Mouse (Mus musculus) stomach, embryonic 15.5 days (tissue): ENCODE results near the gene Gsdme. TPM values are rescaled to one million over a fixed set of nuclear protein-coding genes. Genes with fewer than 3 reads are reported as not detected.

Source experiments
- ATAC-seq: fragments of 200-750 bp; cut with Nextera tagmentation; 2 replicates; pipeline ENCODE4 v1.8.0; 2017; ENCODE audit warnings: low read depth, moderate number of reproducible peaks, moderate TSS enrichment; ENCODE audit not compliant: insufficient read depth, low FRiP score
- H3K27ac ChIP-seq: fragments of 300-500 bp; sonication (generic); 2 replicates; pipeline ENCODE4 v1.5.1; 2015; ENCODE audit warnings: mild to moderate bottlenecking, inconsistent platforms
- H3K27me3 ChIP-seq: fragments of 300-500 bp; sonication (generic); replicated peaks from 2 replicates; pipeline ENCODE4 v1.6.1; 2015; ENCODE audit warnings: inconsistent platforms
- H3K36me3 ChIP-seq: fragments of 300-500 bp; sonication (generic); 2 replicates; pipeline ENCODE4 v1.6.1; 2015; ENCODE audit warnings: inconsistent platforms
- H3K4me1 ChIP-seq: fragments of 300-500 bp; sonication (generic); 2 replicates; pipeline ENCODE4 v1.6.1; 2015; ENCODE audit warnings: inconsistent platforms
- H3K4me2 ChIP-seq: fragments of 300-500 bp; sonication (generic); 2 replicates; pipeline ENCODE4 v1.6.1; 2015; ENCODE audit warnings: mild to moderate bottlenecking, inconsistent platforms
- H3K4me3 ChIP-seq: fragments of 300-500 bp; sonication (generic); replicated peaks from 2 replicates; pipeline ENCODE4 v1.5.1; 2015; ENCODE audit warnings: inconsistent platforms
- H3K9ac ChIP-seq: fragments of 300-500 bp; sonication (generic); 2 replicates; pipeline ENCODE4 v1.6.1; 2015; ENCODE audit warnings: inconsistent platforms
- H3K9me3 ChIP-seq: fragments of 300-500 bp; sonication (generic); 2 replicates; pipeline ENCODE4 v1.6.1; 2016; ENCODE audit warnings: inconsistent platforms
- WGBS: fragments of 180-500 bp; shearing (Covaris S2); methylation state at CpG from one replicate; pipeline ENCODE4 v1.1.7; 2015; 5-methylcytosine and 5-hydroxymethylcytosine counted together
- polyA plus RNA-seq: library from polyadenylated mRNA; unstranded; fragments of >200 nt; fragmentation: Nextera tagmentation; extraction: Ambion mirVana; gene quantifications from 2 replicates; pipeline ENCODE4 v1.2.1, GENCODE M21; 2015

Gene Gsdme
- polyA plus RNA-seq, 1 experiment from 2014 or later: 31.9 TPM

DNA sequence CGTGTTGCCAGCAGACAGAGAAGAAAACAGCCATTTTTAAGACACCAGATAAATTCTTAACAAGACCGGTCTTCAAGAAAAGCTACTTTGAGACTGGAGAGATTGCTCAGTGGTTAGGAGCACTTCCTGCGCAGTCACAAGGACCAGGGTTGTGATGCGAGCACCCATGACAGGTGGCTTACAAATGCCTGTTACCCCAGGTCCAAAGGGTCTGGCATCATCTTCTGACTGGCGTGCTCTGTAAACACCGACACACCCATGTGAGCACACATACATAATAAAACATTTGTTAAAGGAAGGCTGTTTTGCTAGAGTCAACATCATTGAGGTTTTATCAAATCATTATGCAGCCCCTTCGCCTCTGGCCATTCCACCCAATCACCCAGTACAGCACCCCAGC is 16.0 kb upstream of the Gsdme start:
- Histone ChIP-seq H3K27ac (no peak overlapping the region), H3K9me3 (no peaks in the 10 kb centered on the region), H3K9ac (no peak overlapping the region), H3K27me3 (no peaks in the 10 kb centered on the region), H3K4me3 (no peak overlapping the region), H3K4me2 (no peak overlapping the region), H3K36me3 (no peaks in the 10 kb centered on the region), H3K4me1 (no peaks in the 10 kb centered on the region)
- no peak for ATAC-seq
- 71% methylated on average over 7 of the region's 7 CpGs for WGBS

DNA sequence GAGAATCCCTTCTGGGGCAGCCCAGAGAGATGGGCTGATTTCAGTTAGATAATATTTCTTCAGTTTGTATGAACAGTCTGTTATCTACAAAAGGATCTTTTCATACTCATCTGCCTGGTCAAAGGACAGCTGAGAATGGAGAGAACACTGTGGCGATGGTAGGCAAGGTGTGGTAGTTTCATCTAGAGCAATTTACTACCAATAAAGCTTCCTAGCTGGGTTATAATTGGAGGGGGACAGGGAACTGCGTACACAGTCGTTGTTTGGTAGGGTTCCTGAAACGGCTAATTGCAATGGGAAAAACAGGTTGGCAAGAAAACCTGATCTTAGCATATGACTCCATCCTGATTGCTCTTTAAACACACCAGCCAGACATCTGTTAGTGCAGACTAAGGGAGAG is 10.3 kb upstream of the Gsdme start:
- no peaks in the 10 kb centered on the region for H3K4me1 ChIP-seq
- no peak overlapping the region for H3K4me2 ChIP-seq
- H3K27ac ChIP-seq: no peak overlapping the region
- no peak overlapping the region for H3K4me3 ChIP-seq
- H3K9ac ChIP-seq: no peak overlapping the region
- no peak for ATAC-seq
- no peaks in the 10 kb centered on the region for H3K36me3 ChIP-seq
- 79% methylated on average over 4 of the region's 4 CpGs for WGBS
- H3K27me3 ChIP-seq: no peaks in the 10 kb centered on the region
- no peaks in the 10 kb centered on the region for H3K9me3 ChIP-seq

DNA sequence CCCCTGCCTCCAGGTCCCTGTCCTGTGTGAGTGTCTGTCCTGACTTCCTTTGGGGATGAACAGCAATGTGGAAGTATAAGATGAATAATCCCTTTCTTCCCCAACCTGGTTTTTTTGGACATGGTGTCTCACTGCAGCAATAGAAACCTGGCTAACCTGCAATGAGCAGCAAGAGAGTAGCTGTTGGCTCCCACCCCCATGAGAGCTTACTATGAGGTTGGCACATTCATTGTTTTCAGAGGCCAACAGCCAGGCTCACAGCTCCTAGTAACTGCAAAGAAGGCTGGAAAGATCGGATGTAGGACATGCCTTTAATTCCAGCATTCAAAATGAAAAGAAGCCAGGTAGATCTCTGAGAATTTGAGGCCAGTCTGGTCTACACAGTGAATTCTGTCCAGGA is 9.8 kb upstream of the Gsdme start:
- H3K4me1 ChIP-seq: no peaks in the 10 kb centered on the region
- WGBS: 69% methylated on average over 1 of the region's 1 CpGs
- no peak for ATAC-seq
- H3K4me2 ChIP-seq: no peak overlapping the region
- H3K36me3 ChIP-seq: no peaks in the 10 kb centered on the region
- H3K9ac ChIP-seq: no peak overlapping the region
- H3K27me3 ChIP-seq: no peaks in the 10 kb centered on the region
- no peaks in the 10 kb centered on the region for H3K9me3 ChIP-seq
- no peak overlapping the region for H3K27ac ChIP-seq
- H3K4me3 ChIP-seq: no peak overlapping the region

GRCm38 (mm10) chr6:50262310-50262709 is 1.4 kb downstream of the Gsdme start:
- WGBS: 26% methylated on average over 7 of the region's 7 CpGs
- H3K36me3 ChIP-seq: no peaks in the 10 kb centered on the region
- H3K9ac ChIP-seq: no peak overlapping the region
- peak overlapping the region; percentile 53 for H3K4me3 ChIP-seq
- H3K4me1 ChIP-seq: 0 out of 2 replicates have a peak, but pooled peaks cover 5% of the 10 kb centered on the region
- H3K27ac ChIP-seq: no peak overlapping the region
- H3K4me2 ChIP-seq: peak overlapping the region; percentile 80
- H3K27me3 ChIP-seq: no peaks in the 10 kb centered on the region
- ATAC-seq: no peak
- no peaks in the 10 kb centered on the region for H3K9me3 ChIP-seq

DNA sequence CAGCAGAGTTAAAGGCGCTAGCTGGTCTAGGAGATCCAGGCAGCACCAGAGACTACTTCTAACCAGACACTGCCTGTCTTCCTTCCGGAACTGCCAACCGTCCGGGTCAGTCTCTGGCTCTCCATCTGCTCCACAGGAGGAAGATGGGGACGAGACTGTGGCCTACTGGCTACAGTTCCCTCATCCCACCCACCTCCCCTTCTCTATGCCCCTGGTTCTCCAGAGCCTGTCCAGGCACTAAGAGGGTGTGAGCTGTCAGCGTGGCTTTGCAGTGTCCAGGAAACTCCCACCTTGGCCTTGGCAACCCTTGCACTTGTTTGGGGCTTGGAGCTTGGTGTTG is 1.8 kb downstream of the Gsdme start:
- no peak for ATAC-seq
- H3K9ac ChIP-seq: peak overlapping the region; percentile 17; the same call in 1 of the 2 replicates
- no peaks in the 10 kb centered on the region for H3K36me3 ChIP-seq
- WGBS: 3% methylated on average over 6 of the region's 6 CpGs
- 0 out of 2 replicates have a peak, but pooled peaks cover 5% of the 10 kb centered on the region for H3K4me1 ChIP-seq
- peak overlapping the region; percentile 80 for H3K4me2 ChIP-seq
- no peaks in the 10 kb centered on the region for H3K9me3 ChIP-seq
- H3K27ac ChIP-seq: peak overlapping the region; percentile 12; the same call in 1 of the 2 replicates
- H3K27me3 ChIP-seq: no peaks in the 10 kb centered on the region
- peak overlapping the region; percentile 53 for H3K4me3 ChIP-seq

DNA sequence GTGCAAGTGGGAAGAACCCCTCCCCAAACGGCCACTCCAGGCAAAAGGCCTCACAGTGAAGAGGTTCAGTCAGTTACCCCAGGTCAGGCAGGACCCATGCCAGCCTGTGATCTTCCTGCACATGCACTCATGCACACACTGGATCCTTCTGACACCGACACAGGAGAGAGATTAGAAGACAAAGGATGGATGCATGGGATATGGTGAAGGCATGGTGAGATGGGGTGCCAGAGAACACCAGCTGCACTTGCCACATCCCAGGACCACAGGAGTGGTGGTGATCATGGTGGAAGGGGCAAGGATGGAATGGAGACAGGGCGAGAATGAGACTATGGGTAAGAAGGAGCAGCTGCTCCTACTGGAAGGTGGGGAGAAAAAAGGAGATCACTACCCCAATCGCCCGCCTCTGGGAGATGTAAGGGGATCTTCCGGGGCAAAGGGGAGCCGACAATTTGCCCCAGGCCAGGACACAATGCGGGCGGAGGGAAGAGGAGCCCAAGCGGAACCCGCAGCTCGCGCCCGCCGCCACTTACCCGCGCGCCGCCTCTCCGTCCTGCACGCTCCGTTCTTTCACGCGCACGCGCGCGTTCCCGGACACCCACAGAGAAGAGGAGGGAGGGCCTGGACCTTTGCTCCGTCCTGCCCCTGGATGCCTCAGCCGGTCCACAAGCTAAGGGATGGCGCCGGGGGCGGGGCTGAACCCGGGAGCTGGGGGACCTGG is 2.3 kb downstream of the Gsdme start:
- 2% methylated on average over 34 of the region's 35 CpGs for WGBS

GRCm38 (mm10) chr6:50255356-50255755 is 8.3 kb downstream of the Gsdme start:
- Histone ChIP-seq H3K27me3 (no peaks in the 10 kb centered on the region), H3K4me1 (no peaks in the 10 kb centered on the region), H3K27ac (no peak overlapping the region), H3K4me2 (no peak overlapping the region), H3K4me3 (no peak overlapping the region), H3K36me3 (no peaks in the 10 kb centered on the region), H3K9me3 (no peaks in the 10 kb centered on the region), H3K9ac (no peak overlapping the region)
- no peak for ATAC-seq
- WGBS: 70% methylated on average over 5 of the region's 5 CpGs

More for the DNA sequence above, 2.3 kb downstream of the Gsdme start:
- Histone ChIP-seq H3K9me3 (no peaks in the 10 kb centered on the region), H3K27me3 (no peaks in the 10 kb centered on the region), H3K36me3 (no peaks in the 10 kb centered on the region), H3K9ac (peak overlapping the region; percentile 17; the same call in 1 of the 2 replicates), H3K4me1 (0 out of 2 replicates have a peak, but pooled peaks cover 5% of the 10 kb centered on the region), H3K4me3 (peak overlapping the region; percentile 53), H3K27ac (peak overlapping the region; percentile 12; the same call in 1 of the 2 replicates), H3K4me2 (peak overlapping the region; percentile 80)
- peak; percentile 87; the same call in 1 of the 2 replicates for ATAC-seq

- Histone ChIP-seq H3K4me1 (no peaks in the 10 kb centered on the region), H3K9ac (no peak overlapping the region), H3K4me2 (peak overlapping the region; percentile 40), H3K36me3 (no peaks in the 10 kb centered on the region), H3K9me3 (no peaks in the 10 kb centered on the region), H3K27me3 (no peaks in the 10 kb centered on the region), H3K4me3 (no peak overlapping the region), H3K27ac (0 out of 2 replicates have a peak overlapping the region, but pooled peaks have one; percentile 18)
- 24% methylated on average over 10 of the region's 10 CpGs for WGBS
- ATAC-seq: no peak
Observed at GRCm38 (mm10) chr6:50254723-50255184, 8.9 kb downstream of the Gsdme start.

- Histone ChIP-seq H3K27me3 (no peaks in the 10 kb centered on the region), H3K4me2 (no peak overlapping the region), H3K27ac (no peak overlapping the region), H3K9me3 (no peaks in the 10 kb centered on the region), H3K9ac (no peak overlapping the region), H3K4me3 (no peak overlapping the region), H3K4me1 (no peaks in the 10 kb centered on the region), H3K36me3 (no peaks in the 10 kb centered on the region)
- no peak for ATAC-seq
- WGBS: 60% methylated on average over 5 of the region's 5 CpGs
Observed at GRCm38 (mm10) chr6:50252690-50253089, 11.0 kb downstream of the Gsdme start.

- Histone ChIP-seq H3K9ac (no peak overlapping the region), H3K27ac (no peak overlapping the region), H3K9me3 (no peaks in the 10 kb centered on the region), H3K4me2 (no peak overlapping the region), H3K4me3 (no peak overlapping the region), H3K27me3 (no peaks in the 10 kb centered on the region), H3K4me1 (no peaks in the 10 kb centered on the region), H3K36me3 (no peaks in the 10 kb centered on the region)
- WGBS: 79% methylated on average over 4 of the region's 4 CpGs
- no peak for ATAC-seq
Observed at GRCm38 (mm10) chr6:50247791-50248190, 15.9 kb downstream of the Gsdme start.

- H3K27ac ChIP-seq: no peak overlapping the region
- H3K36me3 ChIP-seq: no peaks in the 10 kb centered on the region
- ATAC-seq: no peak
- no peak overlapping the region for H3K4me2 ChIP-seq
- H3K27me3 ChIP-seq: no peaks in the 10 kb centered on the region
- H3K4me3 ChIP-seq: no peak overlapping the region
- no peaks in the 10 kb centered on the region for H3K9me3 ChIP-seq
- WGBS: 63% methylated on average over 2 of the region's 2 CpGs
- H3K9ac ChIP-seq: no peak overlapping the region
- H3K4me1 ChIP-seq: no peaks in the 10 kb centered on the region
Observed at GRCm38 (mm10) chr6:50247356-50247755, 16.3 kb downstream of the Gsdme start.

DNA sequence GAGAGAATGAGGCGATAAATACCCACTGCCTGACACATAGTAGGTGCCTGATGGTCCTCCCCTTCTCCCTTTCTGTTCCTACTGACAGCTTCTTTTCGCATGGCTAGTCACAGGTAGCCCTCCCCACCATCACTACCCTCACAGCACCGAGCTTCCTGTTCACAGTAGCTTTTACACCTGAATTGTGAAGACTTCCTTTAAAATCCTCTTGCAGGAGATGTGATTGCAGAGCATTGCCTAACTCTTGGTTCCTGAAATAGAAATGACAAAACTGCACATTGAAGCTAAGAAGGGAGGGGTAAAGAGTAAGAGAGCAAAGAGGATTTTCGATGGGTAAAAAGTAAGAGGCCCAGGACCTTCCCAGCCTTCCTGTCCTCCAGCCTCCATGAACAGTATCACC is 18.7 kb downstream of the Gsdme start:
- no peaks in the 10 kb centered on the region for H3K27me3 ChIP-seq
- WGBS: 66% methylated on average over 4 of the region's 4 CpGs
- H3K9ac ChIP-seq: no peak overlapping the region
- no peaks in the 10 kb centered on the region for H3K4me1 ChIP-seq
- H3K36me3 ChIP-seq: no peaks in the 10 kb centered on the region
- H3K9me3 ChIP-seq: no peaks in the 10 kb centered on the region
- no peak overlapping the region for H3K27ac ChIP-seq
- no peak overlapping the region for H3K4me3 ChIP-seq
- H3K4me2 ChIP-seq: no peak overlapping the region
- no peak for ATAC-seq
